Mouse (Mus musculus) hindbrain, embryonic 16.5 days (tissue): ENCODE measurements around the gene 4930578G10Rik. TPM values are rescaled to one million over a fixed set of nuclear protein-coding genes. Genes with fewer than 3 reads are reported as not detected.

Source experiments
- ATAC-seq: fragments of 200-750 bp; cut with Nextera tagmentation; 2 replicates; pipeline ENCODE4 v1.8.0; 2017; ENCODE audit warnings: moderate TSS enrichment, moderate library complexity
- H3K27ac ChIP-seq: fragments of 300-500 bp; sonication (generic); 2 replicates; pipeline ENCODE4 v1.5.1; 2014; ENCODE audit warnings: low read depth, mild to moderate bottlenecking, control low read depth, low read length, moderate library complexity
- H3K27me3 ChIP-seq: fragments of 300-500 bp; sonication (generic); replicated peaks from 2 replicates; pipeline ENCODE4 v1.6.1; 2014; ENCODE audit warnings: low read length; ENCODE audit not compliant: control insufficient read depth, insufficient read depth
- H3K36me3 ChIP-seq: fragments of 300-500 bp; sonication (generic); 2 replicates; pipeline ENCODE4 v1.6.1; 2014; ENCODE audit warnings: mild to moderate bottlenecking, low read length, moderate library complexity, mixed read lengths; ENCODE audit not compliant: control insufficient read depth, insufficient read depth
- H3K4me1 ChIP-seq: fragments of 300-500 bp; sonication (generic); 2 replicates; pipeline ENCODE4 v1.6.1; 2014; ENCODE audit warnings: low read depth, low read length; ENCODE audit not compliant: control insufficient read depth, insufficient read depth
- H3K4me2 ChIP-seq: fragments of 300-500 bp; sonication (generic); 2 replicates; pipeline ENCODE4 v1.6.1; 2014; ENCODE audit warnings: mild to moderate bottlenecking, low read length, control low read depth, moderate library complexity
- H3K4me3 ChIP-seq: fragments of 300-500 bp; sonication (generic); 2 replicates; pipeline ENCODE4 v1.5.1; 2014; ENCODE audit warnings: mild to moderate bottlenecking, low read length, control low read depth, moderate library complexity
- H3K9ac ChIP-seq: fragments of 300-500 bp; sonication (generic); 2 replicates; pipeline ENCODE4 v1.6.1; 2014; ENCODE audit warnings: low read depth, mild to moderate bottlenecking, control low read depth, low read length, moderate library complexity
- H3K9me3 ChIP-seq: fragments of 300-500 bp; sonication (generic); 2 replicates; pipeline ENCODE4 v1.6.1; 2014; ENCODE audit warnings: mild to moderate bottlenecking, low read length, moderate library complexity; ENCODE audit not compliant: control insufficient read depth
- WGBS: fragments of 180-500 bp; shearing (Covaris S2); extraction: QIAGEN DNeasy Blood & Tissue Kit; methylation state at CpG from one replicate; pipeline ENCODE4 v1.1.7; 2014; 5-methylcytosine and 5-hydroxymethylcytosine counted together
- polyA plus RNA-seq: library from polyadenylated mRNA; unstranded; fragments of >200 nt; fragmentation: Nextera tagmentation; extraction: Ambion mirVana; gene quantifications from 2 replicates; pipeline ENCODE4 v1.2.1, GENCODE M21; 2015

The 4930578G10Rik gene
- polyA plus RNA-seq, 1 experiment from 2014 or later: 0.38 TPM

GRCm38 (mm10) chr4:42891176-42891575 lies 155.8 kb downstream of the 4930578G10Rik start:
- H3K27me3 ChIP-seq: no peaks in the 10 kb centered on the region
- H3K4me3 ChIP-seq: no peak overlapping the region
- no peak overlapping the region for H3K4me2 ChIP-seq
- no peak overlapping the region for H3K27ac ChIP-seq
- no peaks in the 10 kb centered on the region for H3K36me3 ChIP-seq
- ATAC-seq: no peak
- no peaks in the 10 kb centered on the region for H3K9me3 ChIP-seq
- no peaks in the 10 kb centered on the region for H3K4me1 ChIP-seq
- WGBS: 66% methylated on average over 7 of the region's 7 CpGs
- H3K9ac ChIP-seq: no peak overlapping the region

DNA sequence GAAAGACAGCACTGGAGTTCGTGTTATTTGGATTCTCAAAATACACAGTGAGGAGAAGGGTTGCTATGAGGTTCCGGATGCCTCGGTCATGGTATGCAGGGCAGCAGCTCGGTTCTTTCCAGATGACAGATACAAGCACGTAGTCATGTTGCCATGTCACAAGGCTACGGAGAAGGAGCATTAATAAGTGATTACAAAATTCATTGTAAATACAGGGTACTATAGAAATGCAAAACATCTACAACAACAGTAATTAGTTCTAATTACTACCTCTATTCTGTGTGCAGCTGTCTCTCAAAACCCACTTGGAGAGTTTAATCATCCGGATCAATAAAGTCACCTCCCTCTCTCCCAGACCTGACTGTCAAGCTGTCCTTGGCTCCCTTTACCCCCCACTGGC lies 159.8 kb downstream of the 4930578G10Rik start:
- Histone ChIP-seq H3K4me1 (no peaks in the 10 kb centered on the region), H3K36me3 (no peaks in the 10 kb centered on the region), H3K9me3 (no peaks in the 10 kb centered on the region), H3K27ac (no peak overlapping the region), H3K9ac (no peak overlapping the region), H3K27me3 (no peaks in the 10 kb centered on the region), H3K4me3 (no peak overlapping the region), H3K4me2 (no peak overlapping the region)
- 35% methylated on average over 7 of the region's 7 CpGs for WGBS
- no peak for ATAC-seq

Other genes starting within 250 kb of the 4930578G10Rik start
- not detected in 2 replicates for gene Fam205a2, start 207.4 kb upstream of the 4930578G10Rik start, polyA plus RNA-seq
- gene Gm10591, start 123.3 kb upstream of the 4930578G10Rik start, polyA plus RNA-seq: not detected in 2 replicates
- 0.39 TPM in 1 of 2 replicates, not detected in the other for gene Gm2564, start 105.8 kb upstream of the 4930578G10Rik start, polyA plus RNA-seq
- gene Ccl27b, start 80.3 kb upstream of the 4930578G10Rik start, polyA plus RNA-seq: not detected in 2 replicates
- not detected in 2 replicates for gene Il11ra2, start 73.7 kb upstream of the 4930578G10Rik start, polyA plus RNA-seq
- 0.22 and 0.28 TPM in 2 replicates for gene Ccl19, start 21.0 kb downstream of the 4930578G10Rik start, polyA plus RNA-seq
- 1.6 and 3.2 TPM in 2 replicates for gene Ccl21a, start 38.4 kb downstream of the 4930578G10Rik start, polyA plus RNA-seq
- 0.07 and 0.10 TPM in 2 replicates for gene Fam205a1, start 118.3 kb downstream of the 4930578G10Rik start, polyA plus RNA-seq
- 0.65 and 0.66 TPM in 2 replicates for gene Gm12394, start 121.2 kb downstream of the 4930578G10Rik start, polyA plus RNA-seq
- gene Fam205c, start 138.7 kb downstream of the 4930578G10Rik start, polyA plus RNA-seq: 1.9 and 2.0 TPM in 2 replicates
- 44.5 and 45.7 TPM in 2 replicates for gene Phf24, start 181.1 kb downstream of the 4930578G10Rik start, polyA plus RNA-seq
- gene Dnajb5, start 214.3 kb downstream of the 4930578G10Rik start, polyA plus RNA-seq: 44.9 and 45.7 TPM in 2 replicates
- 0.44 and 1.3 TPM in 2 replicates for gene 1700022I11Rik, start 234.1 kb downstream of the 4930578G10Rik start, polyA plus RNA-seq